Mouse (Mus musculus) ES-Bruce4 (cell line): ENCODE measurements around the gene Agap1. TPM values are rescaled to one million over a fixed set of nuclear protein-coding genes. Genes with fewer than 3 reads are reported as not detected.

Source experiments
- H3K27ac ChIP-seq: 2 replicates; pipeline ENCODE4 v1.5.1; 2012; ENCODE audit warnings: low read length, inconsistent platforms; ENCODE audit not compliant: insufficient read depth
- H3K27me3 ChIP-seq: 2 replicates; pipeline ENCODE4 v1.6.1; 2012; ENCODE audit warnings: mild to moderate bottlenecking, low read length, inconsistent platforms; ENCODE audit not compliant: control insufficient read depth, poor library complexity, insufficient read depth, severe bottlenecking
- H3K36me3 ChIP-seq: 2 replicates; pipeline ENCODE4 v1.6.1; 2012; ENCODE audit warnings: inconsistent platforms, mild to moderate bottlenecking, low read length, moderate library complexity; ENCODE audit not compliant: control insufficient read depth, poor library complexity, insufficient read depth, severe bottlenecking
- H3K4me1 ChIP-seq: one replicate; pipeline ENCODE4 v1.8.1; 2011; ENCODE audit warnings: low read length; ENCODE audit not compliant: control insufficient read depth, insufficient read depth
- H3K4me3 ChIP-seq: 2 replicates; pipeline ENCODE4 v1.5.1; 2011; ENCODE audit warnings: low read depth, mild to moderate bottlenecking, low read length
- H3K9ac ChIP-seq: 2 replicates; pipeline ENCODE4 v1.6.1; 2012; ENCODE audit warnings: low read depth, mild to moderate bottlenecking, inconsistent platforms; ENCODE audit not compliant: poor library complexity, severe bottlenecking
- H3K9me3 ChIP-seq: replicated peaks from 2 replicates; pipeline ENCODE4 v1.6.1; 2012; ENCODE audit warnings: mild to moderate bottlenecking, low read length, inconsistent platforms; ENCODE audit not compliant: control insufficient read depth, poor library complexity, insufficient read depth, severe bottlenecking
- CTCF ChIP-seq: IDR thresholded peaks from one replicate; pipeline ENCODE4 v1.8.1; 2011; ENCODE audit warnings: low read depth, low read length
- EP300 ChIP-seq: IDR thresholded peaks from 2 replicates; pipeline ENCODE4 v1.6.1; 2011; ENCODE audit warnings: low read depth, low read length; ENCODE audit not compliant: insufficient read depth
- POLR2A ChIP-seq: IDR thresholded peaks from one replicate; pipeline ENCODE4 v1.8.1; 2011; ENCODE audit warnings: low read length; ENCODE audit not compliant: insufficient read depth
- polyA plus RNA-seq: library from polyadenylated mRNA; stranded (reverse); fragments of >200 nt; gene quantifications from 2 replicates; pipeline ENCODE4 v1.2.4, GENCODE M21; 2011; ENCODE audit warnings: low read depth; ENCODE audit not compliant: missing spikeins, insufficient read depth, insufficient read length

The Agap1 gene
- polyA plus RNA-seq, 1 experiment, result 31.0 TPM

- no peak overlapping the region for H3K9ac ChIP-seq
- no peaks in the 10 kb centered on the region for H3K27me3 ChIP-seq
- no peak overlapping the region for H3K27ac ChIP-seq
- no peak overlapping the region for H3K4me3 ChIP-seq
- no peaks in the 10 kb centered on the region for H3K4me1 ChIP-seq
- no peak for TF ChIP-seq POLR2A
- TF ChIP-seq EP300, result no peak
- no peak for TF ChIP-seq CTCF
- no peaks in the 10 kb centered on the region for H3K36me3 ChIP-seq
- no peaks in the 10 kb centered on the region for H3K9me3 ChIP-seq
Observed at GRCm38 (mm10) chr1:89786793-89787192, 332.2 kb downstream of the Agap1 start.

- Histone ChIP-seq H3K4me3 (no peak overlapping the region), H3K36me3 (no peaks in the 10 kb centered on the region), H3K4me1 (no peaks in the 10 kb centered on the region), H3K9ac (no peak overlapping the region), H3K9me3 (no peaks in the 10 kb centered on the region), H3K27me3 (no peaks in the 10 kb centered on the region), H3K27ac (no peak overlapping the region)
- no peak for TF ChIP-seq POLR2A
- no peak for TF ChIP-seq CTCF
- TF ChIP-seq EP300, result no peak
Observed at GRCm38 (mm10) chr1:89798724-89799123, 344.1 kb downstream of the Agap1 start.

DNA sequence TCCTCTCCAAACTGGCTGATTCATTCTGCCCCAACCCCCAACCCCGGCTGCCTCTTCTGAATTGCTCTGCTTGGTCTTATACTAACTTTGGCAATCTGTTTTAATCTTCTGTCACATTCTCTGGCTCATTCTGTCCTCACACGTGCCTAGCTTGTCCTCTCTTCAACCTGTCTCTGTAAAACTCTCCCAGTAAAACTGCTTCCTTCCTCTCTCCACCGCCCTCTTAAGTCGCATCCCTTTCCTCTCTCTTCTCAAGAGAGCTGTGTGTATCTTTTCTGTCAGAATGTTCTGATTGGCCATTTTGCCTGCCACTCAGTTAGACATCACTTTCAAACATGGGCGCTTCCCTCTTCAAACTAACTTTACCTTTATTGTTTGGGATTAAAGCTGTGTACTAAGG lies 346.9 kb downstream of the Agap1 start:
- Histone ChIP-seq H3K36me3 (no peaks in the 10 kb centered on the region), H3K9ac (no peak overlapping the region), H3K27ac (no peak overlapping the region), H3K9me3 (no peaks in the 10 kb centered on the region), H3K27me3 (no peaks in the 10 kb centered on the region), H3K4me1 (no peaks in the 10 kb centered on the region), H3K4me3 (no peak overlapping the region)
- no peak for TF ChIP-seq CTCF
- TF ChIP-seq POLR2A, result no peak
- TF ChIP-seq EP300, result no peak

GRCm38 (mm10) chr1:89804981-89805380 lies 350.4 kb downstream of the Agap1 start:
- no peak overlapping the region for H3K4me3 ChIP-seq
- no peaks in the 10 kb centered on the region for H3K36me3 ChIP-seq
- no peaks in the 10 kb centered on the region for H3K27me3 ChIP-seq
- H3K9me3 ChIP-seq, result no peaks in the 10 kb centered on the region
- no peak overlapping the region for H3K9ac ChIP-seq
- no peaks in the 10 kb centered on the region for H3K4me1 ChIP-seq
- TF ChIP-seq POLR2A (no peak), CTCF (no peak), EP300 (no peak)
- H3K27ac ChIP-seq, result no peak overlapping the region

- TF ChIP-seq POLR2A (no peak), EP300 (no peak)
- Histone ChIP-seq H3K4me3 (no peak overlapping the region), H3K9me3 (no peaks in the 10 kb centered on the region), H3K27ac (no peak overlapping the region), H3K36me3 (no peaks in the 10 kb centered on the region), H3K27me3 (no peaks in the 10 kb centered on the region), H3K9ac (no peak overlapping the region), H3K4me1 (no peaks in the 10 kb centered on the region)
Observed at GRCm38 (mm10) chr1:89812816-89813215, 358.2 kb downstream of the Agap1 start.

DNA sequence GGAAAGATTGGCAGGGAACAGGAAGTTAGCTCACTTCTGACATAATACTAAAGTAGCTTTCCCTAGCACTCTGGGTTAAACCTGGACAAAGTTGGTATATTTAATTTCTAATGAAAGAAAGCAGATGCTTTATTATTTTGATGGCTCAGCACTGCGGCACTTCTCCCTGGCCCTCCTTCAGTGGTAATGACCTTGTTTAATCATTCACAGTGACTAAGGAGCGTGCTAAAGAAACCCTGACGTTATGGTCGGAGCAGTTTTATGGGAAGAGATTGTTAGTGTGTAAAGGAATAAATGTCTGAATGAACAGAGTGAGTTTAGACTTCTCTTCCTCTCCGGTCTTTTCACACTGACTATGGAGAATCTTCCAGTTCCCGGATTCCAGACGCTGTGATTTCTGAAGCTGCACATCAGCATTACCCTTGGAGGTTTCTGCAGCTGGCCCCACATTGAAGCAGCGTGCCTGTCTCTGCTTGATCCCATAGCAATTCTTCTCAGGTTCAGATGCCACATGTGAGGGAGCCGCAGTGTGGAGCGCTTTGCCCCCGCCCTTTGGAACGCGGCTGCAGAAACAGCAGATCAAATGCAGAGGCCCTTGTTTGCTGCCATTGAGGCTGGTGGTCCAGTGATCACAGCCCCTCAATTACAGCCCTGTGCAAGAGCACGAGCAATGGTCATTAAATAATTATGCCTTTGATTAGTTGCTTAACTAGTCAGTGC lies 362.0 kb downstream of the Agap1 start:
- no peaks in the 10 kb centered on the region for H3K27me3 ChIP-seq
- no peak overlapping the region for H3K4me3 ChIP-seq
- no peak for TF ChIP-seq EP300
- H3K27ac ChIP-seq, result no peak overlapping the region
- no peak overlapping the region for H3K9ac ChIP-seq
- no peaks in the 10 kb centered on the region for H3K36me3 ChIP-seq
- no peaks in the 10 kb centered on the region for H3K4me1 ChIP-seq
- H3K9me3 ChIP-seq, result no peaks in the 10 kb centered on the region
